ENCODE assay signal across 8 mouse cellular contexts in genomic region chr11:98602090-98602690, GRCm38 (mm10). TPM values are rescaled to one million over a fixed set of nuclear protein-coding genes. Genes with fewer than 3 reads are reported as not detected.
DNase-seq lines count a peak whose midpoint lies in the region; ATAC-seq and TF ChIP-seq lines count a peak whose summit lies in the region.

No protein-coding gene starts in this region.

- 2% methylated on average over 20 of the region's 20 CpGs for WGBS in lung, adult 2 months
- WGBS in limb, embryonic 10.5 days: 2% methylated on average over 19 of the region's 20 CpGs
- under 1% methylated on average over 20 of the region's 20 CpGs for WGBS in midbrain, embryonic 14.5 days

- H3K9me3 ChIP-seq in limb, embryonic 10.5 days (replicated peaks): no peaks in the 10 kb centered on the region
- H3K9me3 ChIP-seq in midbrain, embryonic 14.5 days (ENCODE audit: control insufficient read depth, low read length): no peaks in the 10 kb centered on the region

- no peaks in the 10 kb centered on the region for H3K4me1 ChIP-seq in lung, adult 2 months (ENCODE audit: control insufficient read depth, insufficient read depth, low read length)
- peaks cover 15% of the 10 kb centered on the region for H3K4me1 ChIP-seq in limb, embryonic 10.5 days
- H3K4me1 ChIP-seq in midbrain, embryonic 14.5 days (ENCODE audit: control insufficient read depth, insufficient read depth, low read length): peaks cover 4% of the 10 kb centered on the region; the same call in 1 of the 2 replicates

- 0 out of 2 replicates have a peak, but pooled peaks have one; percentile 35 for ATAC-seq in erythroblast, adult 5-6 weeks (replicated peaks; ENCODE audit: low FRiP score, poor library complexity, severe bottlenecking)
- no peak for ATAC-seq in midbrain, embryonic 14.5 days (ENCODE audit: low FRiP score, low TSS enrichment)

- peak overlapping the region; percentile 52 for H3K4me2 ChIP-seq in midbrain, embryonic 14.5 days (ENCODE audit: low read length)

- no peak for DNase-seq in lung, adult 2 months
- no peak for DNase-seq in lung, postnatal 25 days (ENCODE audit: low spot score)
- DNase-seq in limb, embryonic 10.5 days (ENCODE audit: low spot score): peak; percentile 69
- DNase-seq in midbrain, embryonic 14.5 days: peak; percentile 25
- peak; percentile 70 for DNase-seq in yolk sac, embryonic 10.5 days (ENCODE audit: low spot score)
- DNase-seq in ovary, postnatal 36 days (ENCODE audit: low spot score): no peak
- DNase-seq in left cerebral cortex, postnatal 10 days (ENCODE audit: extremely low spot score in 1 of 2, low spot score in 2 of 2): no peak

- H3K27ac ChIP-seq in limb, embryonic 10.5 days: peak overlapping the region; percentile 36
- H3K27ac ChIP-seq in midbrain, embryonic 14.5 days (replicated peaks; ENCODE audit: low read depth, low read length): no peak overlapping the region

- no peak for TF ChIP-seq CTCF in lung, adult 2 months (IDR thresholded peaks at IDR 0.05; ENCODE audit: insufficient read depth, low read length)

- H3K36me3 ChIP-seq in limb, embryonic 10.5 days: no peaks in the 10 kb centered on the region
- no peaks in the 10 kb centered on the region for H3K36me3 ChIP-seq in midbrain, embryonic 14.5 days (ENCODE audit: control insufficient read depth, insufficient read depth, low read length)

- TF ChIP-seq POLR2A in lung, adult 2 months (IDR thresholded peaks at IDR 0.05; ENCODE audit: borderline replicate concordance, extremely low read depth, low read depth, low read length): no peak

- H3K27me3 ChIP-seq in limb, embryonic 10.5 days (ENCODE audit: low read depth, poor library complexity, severe bottlenecking): peaks cover 58% of the 10 kb centered on the region
- peaks cover 4% of the 10 kb centered on the region; the same call in 1 of the 2 replicates for H3K27me3 ChIP-seq in midbrain, embryonic 14.5 days (ENCODE audit: control insufficient read depth, insufficient read depth, low read length)

- intact Hi-C loops in left cerebral cortex, postnatal 10 days (cut with DNase I): no loop called here

- peak overlapping the region; percentile 16 for H3K4me3 ChIP-seq in lung, adult 2 months (replicated peaks; ENCODE audit: extremely low read depth, low read depth, low read length)
- peak overlapping the region; percentile 49 for H3K4me3 ChIP-seq in limb, embryonic 10.5 days
- H3K4me3 ChIP-seq in midbrain, embryonic 14.5 days (replicated peaks; ENCODE audit: low read depth, low read length): peak overlapping the region; percentile 19

- H3K9ac ChIP-seq in midbrain, embryonic 14.5 days (replicated peaks; ENCODE audit: low read length): peak overlapping the region; percentile 29; the same call in 1 of the 2 replicates

RNA-seq across cellular contexts. Expression of gene Lrrc3c, which starts 4.1 kb away (rescaled TPM):
- not detected in 2 replicates for polyA plus RNA-seq in lung, adult 2 months (2012; rRNA removed)
- not detected in 2 replicates for total RNA-seq in erythroblast, adult 5-6 weeks (2015; ENCODE audit: low replicate concordance)
- not detected in 2 replicates for total RNA-seq in erythroblast, adult 5-6 weeks (2017; ENCODE audit: low replicate concordance)
- not detected in 2 replicates for polyA plus RNA-seq in limb, embryonic 10.5 days (2016; fragmentation: Nextera tagmentation; extraction: Ambion mirVana)
- polyA plus RNA-seq in midbrain, embryonic 14.5 days (2014; fragmentation: Nextera tagmentation; extraction: Ambion mirVana): not detected in 2 replicates
- total RNA-seq in left cerebral cortex, postnatal 10 days (2021): not detected

RNA-seq across cellular contexts. Expression of gene Ormdl3, which starts 15.0 kb away (rescaled TPM):
- 55.6 and 56.7 TPM in 2 replicates for polyA plus RNA-seq in lung, adult 2 months (2012; rRNA removed)
- total RNA-seq in erythroblast, adult 5-6 weeks (2015; ENCODE audit: low replicate concordance): 20.5 and 31.9 TPM in 2 replicates
- total RNA-seq in erythroblast, adult 5-6 weeks (2017; ENCODE audit: low replicate concordance): 37.9 and 51.6 TPM in 2 replicates
- 46.9 and 55.0 TPM in 2 replicates for polyA plus RNA-seq in limb, embryonic 10.5 days (2016; fragmentation: Nextera tagmentation; extraction: Ambion mirVana)
- 17.1 and 53.4 TPM in 2 replicates for polyA plus RNA-seq in midbrain, embryonic 14.5 days (2014; fragmentation: Nextera tagmentation; extraction: Ambion mirVana)
- 10 to 100 TPM; 44.1 to 49.6 TPM for total RNA-seq in left cerebral cortex, postnatal 10 days (2021)

RNA-seq across cellular contexts. Expression of gene Gm12355, which starts 23.3 kb away (rescaled TPM):
- not detected in 2 replicates for polyA plus RNA-seq in lung, adult 2 months (2012; rRNA removed)
- total RNA-seq in erythroblast, adult 5-6 weeks (2015; ENCODE audit: low replicate concordance): 1.0 and 2.5 TPM in 2 replicates
- 0.60 and 1.1 TPM in 2 replicates for total RNA-seq in erythroblast, adult 5-6 weeks (2017; ENCODE audit: low replicate concordance)
- polyA plus RNA-seq in limb, embryonic 10.5 days (2016; fragmentation: Nextera tagmentation; extraction: Ambion mirVana): 1.3 and 1.8 TPM in 2 replicates
- polyA plus RNA-seq in midbrain, embryonic 14.5 days (2014; fragmentation: Nextera tagmentation; extraction: Ambion mirVana): 0.71 and 1.4 TPM in 2 replicates
- 10 to 100 TPM; 12.6 to 16.8 TPM for total RNA-seq in left cerebral cortex, postnatal 10 days (2021)

RNA-seq across cellular contexts. Expression of gene Gsdma3, which starts 24.0 kb away (rescaled TPM):
- polyA plus RNA-seq in lung, adult 2 months (2012; rRNA removed): not detected in 2 replicates
- not detected in 2 replicates for total RNA-seq in erythroblast, adult 5-6 weeks (2015; ENCODE audit: low replicate concordance)
- total RNA-seq in erythroblast, adult 5-6 weeks (2017; ENCODE audit: low replicate concordance): not detected in 2 replicates
- polyA plus RNA-seq in limb, embryonic 10.5 days (2016; fragmentation: Nextera tagmentation; extraction: Ambion mirVana): not detected in 2 replicates
- not detected in 2 replicates for polyA plus RNA-seq in midbrain, embryonic 14.5 days (2014; fragmentation: Nextera tagmentation; extraction: Ambion mirVana)
- under 1 TPM; 0.30 to 0.36 TPM for total RNA-seq in left cerebral cortex, postnatal 10 days (2021)

RNA-seq across cellular contexts. Expression of gene Gsdma2, which starts 44.4 kb away (rescaled TPM):
- not detected in 2 replicates for polyA plus RNA-seq in lung, adult 2 months (2012; rRNA removed)
- not detected in 2 replicates for total RNA-seq in erythroblast, adult 5-6 weeks (2015; ENCODE audit: low replicate concordance)
- total RNA-seq in erythroblast, adult 5-6 weeks (2017; ENCODE audit: low replicate concordance): not detected in 2 replicates
- polyA plus RNA-seq in limb, embryonic 10.5 days (2016; fragmentation: Nextera tagmentation; extraction: Ambion mirVana): not detected in 2 replicates
- not detected in 2 replicates for polyA plus RNA-seq in midbrain, embryonic 14.5 days (2014; fragmentation: Nextera tagmentation; extraction: Ambion mirVana)
- total RNA-seq in left cerebral cortex, postnatal 10 days (2021): not detected

Comparison
In these comparisons a context has a peak if more than half of its experiments do, and no peak if none do; other contexts are left out.
1. DNase-seq: peak in limb, embryonic 10.5 days (single experiment), midbrain, embryonic 14.5 days (single experiment) and yolk sac, embryonic 10.5 days (single experiment); none in lung, adult 2 months (single experiment), lung, postnatal 25 days (single experiment), ovary, postnatal 36 days (single experiment) and left cerebral cortex, postnatal 10 days (0 of 2).
2. Peak in every context shown above with its lines, with median percentiles within 50 percentile points of each other: H3K4me3 ChIP-seq.